Mouse (Mus musculus) cerebellum, adult 8-10 months (tissue): Measurements from ENCODE around the gene Wwp2.
"Not testable (repeated sequence)": the region's sequence is repeated elsewhere in the genome, so short reads cannot be mapped to it uniquely, and the experiment has no call there.

Experiments used
- DNase-seq: peaks from one replicate; pipeline ENCODE4 v3.0.0; 2022

The Wwp2 gene

GRCm38 (mm10) chr8:107476786-107477185 lies 40.6 kb downstream of the Wwp2 start:
- DNase-seq: not testable (repeated sequence)

- no peak for DNase-seq
These were observed 42.6 kb downstream of the Wwp2 start for GRCm38 (mm10) chr8:107478728-107479127.

GRCm38 (mm10) chr8:107480436-107480835 lies 44.3 kb downstream of the Wwp2 start:
- no peak for DNase-seq

- peak; percentile 55 for DNase-seq
These were observed 47.1 kb downstream of the Wwp2 start for GRCm38 (mm10) chr8:107483250-107483649.

GRCm38 (mm10) chr8:107484956-107485355 lies 48.8 kb downstream of the Wwp2 start:
- no peak for DNase-seq

- DNase-seq: no peak
These were observed 52.4 kb downstream of the Wwp2 start for GRCm38 (mm10) chr8:107488551-107488950.

- no peak for DNase-seq
These were observed 52.9 kb downstream of the Wwp2 start for GRCm38 (mm10) chr8:107489086-107489485.

- DNase-seq: no peak
These were observed 53.8 kb downstream of the Wwp2 start for GRCm38 (mm10) chr8:107489921-107490320.

GRCm38 (mm10) chr8:107490649-107491048 lies 54.5 kb downstream of the Wwp2 start:
- no peak for DNase-seq

- DNase-seq: no peak
These were observed 55.0 kb downstream of the Wwp2 start for GRCm38 (mm10) chr8:107491212-107491611.

GRCm38 (mm10) chr8:107491831-107492230 lies 55.7 kb downstream of the Wwp2 start:
- no peak for DNase-seq

GRCm38 (mm10) chr8:107492802-107493201 lies 56.6 kb downstream of the Wwp2 start:
- DNase-seq: no peak

- DNase-seq: no peak
These were observed 59.3 kb downstream of the Wwp2 start for GRCm38 (mm10) chr8:107495425-107495824.

GRCm38 (mm10) chr8:107497708-107498107 lies 61.5 kb downstream of the Wwp2 start:
- DNase-seq: no peak

GRCm38 (mm10) chr8:107498390-107498789 lies 62.2 kb downstream of the Wwp2 start:
- DNase-seq: peak; percentile 11

GRCm38 (mm10) chr8:107498806-107499205 lies 62.6 kb downstream of the Wwp2 start:
- DNase-seq: no peak

- no peak for DNase-seq
These were observed 63.4 kb downstream of the Wwp2 start for GRCm38 (mm10) chr8:107499519-107499918.

GRCm38 (mm10) chr8:107502407-107502806 lies 66.2 kb downstream of the Wwp2 start:
- no peak for DNase-seq

- DNase-seq: no peak
These were observed 66.8 kb downstream of the Wwp2 start for GRCm38 (mm10) chr8:107502922-107503321.

- no peak for DNase-seq
These were observed 67.2 kb downstream of the Wwp2 start for GRCm38 (mm10) chr8:107503354-107503753.

- no peak for DNase-seq
These were observed 68.2 kb downstream of the Wwp2 start for GRCm38 (mm10) chr8:107504239-107504985.

GRCm38 (mm10) chr8:107505271-107505670 lies 69.1 kb downstream of the Wwp2 start:
- DNase-seq: peak; percentile 11

GRCm38 (mm10) chr8:107507019-107507418 lies 70.9 kb downstream of the Wwp2 start:
- no peak for DNase-seq

GRCm38 (mm10) chr8:107510204-107510603 lies 74.0 kb downstream of the Wwp2 start:
- no peak for DNase-seq

GRCm38 (mm10) chr8:107510766-107511165 lies 74.6 kb downstream of the Wwp2 start:
- no peak for DNase-seq
